Mouse (Mus musculus) embryonic fibroblast, embryonic 13.5 days (primary cell): ENCODE measurements at regions not wholly inside any gene's neighbourhood (a gene's known extent, or its start where the extent isn't known, plus 50 kb on each side); places are given as distances from the start of the nearest gene placed in this dataset.

Source experiments
- H3K27ac ChIP-seq: 2 replicates; pipeline ENCODE4 v1.5.1; 2012; ENCODE audit warnings: low read length, control low read depth, inconsistent platforms; ENCODE audit not compliant: insufficient read depth
- H3K4me1 ChIP-seq: 2 replicates; pipeline ENCODE4 v1.6.1; 2011; ENCODE audit warnings: low read length; ENCODE audit not compliant: control insufficient read depth, insufficient read depth
- H3K4me3 ChIP-seq: 2 replicates; pipeline ENCODE4 v1.5.1; 2011; ENCODE audit warnings: mild to moderate bottlenecking, control low read depth, low read length; ENCODE audit not compliant: insufficient read depth
- CTCF ChIP-seq: IDR thresholded peaks from 2 replicates; pipeline ENCODE4 v1.5.1; 2011; ENCODE audit warnings: mild to moderate bottlenecking, control low read depth, low read length, moderate library complexity, borderline replicate concordance; ENCODE audit not compliant: insufficient read depth
- POLR2A ChIP-seq: IDR thresholded peaks from 2 replicates; pipeline ENCODE4 v1.6.1; 2011; ENCODE audit warnings: low read depth, mild to moderate bottlenecking, control low read depth, low read length, moderate library complexity

DNA sequence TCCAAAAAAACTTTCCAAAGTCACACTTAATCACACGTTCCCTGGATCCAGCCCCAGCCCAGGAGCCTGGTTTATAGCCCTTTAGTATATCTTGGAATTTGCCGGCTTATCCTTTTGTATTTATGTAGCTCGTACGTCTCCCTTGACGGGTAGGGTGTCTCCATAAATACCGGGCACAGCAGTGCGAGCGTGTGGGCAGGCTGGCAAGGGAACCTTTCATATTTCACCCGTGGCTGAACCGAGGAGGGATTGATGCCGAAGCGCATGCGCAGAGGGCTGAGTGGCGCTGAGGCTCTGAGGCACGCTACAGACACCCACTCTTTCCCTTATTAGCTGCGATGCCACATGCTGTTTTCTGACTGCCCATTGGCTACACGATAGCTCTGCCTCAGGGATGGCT is 301.9 kb upstream of the Kcnab2 start:
- no peak for TF ChIP-seq POLR2A
- no peak for TF ChIP-seq CTCF
- Histone ChIP-seq H3K27ac (no peak overlapping the region), H3K4me1 (no peaks in the 10 kb centered on the region), H3K4me3 (no peak overlapping the region)

DNA sequence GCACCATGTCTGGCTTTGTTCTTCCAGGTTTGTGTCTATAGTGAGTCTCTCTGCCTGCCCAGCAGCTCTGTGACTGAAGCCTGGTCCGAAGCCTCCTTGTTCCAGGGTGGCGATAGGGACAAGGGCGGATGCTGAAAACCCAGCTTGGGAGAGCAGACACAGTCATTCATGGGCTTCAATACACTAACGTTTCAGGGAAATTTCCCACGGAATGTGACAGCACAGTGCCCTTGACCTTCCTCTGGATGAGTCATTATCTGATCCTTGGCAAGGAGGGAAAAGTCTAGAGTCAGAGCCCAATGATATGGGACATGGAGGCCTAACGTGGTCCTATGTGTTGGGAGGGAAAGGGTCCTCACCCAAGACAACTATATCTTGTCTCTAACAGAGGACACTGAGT is 298.1 kb upstream of the Kcnab2 start:
- Histone ChIP-seq H3K27ac (no peak overlapping the region), H3K4me1 (no peaks in the 10 kb centered on the region), H3K4me3 (no peak overlapping the region)
- no peak for TF ChIP-seq CTCF
- no peak for TF ChIP-seq POLR2A

GRCm38 (mm10) chr4:152771386-152771785 is 293.7 kb upstream of the Kcnab2 start:
- Histone ChIP-seq H3K27ac (no peak overlapping the region), H3K4me3 (no peak overlapping the region), H3K4me1 (no peaks in the 10 kb centered on the region)
- TF ChIP-seq POLR2A (no peak), CTCF (no peak)

DNA sequence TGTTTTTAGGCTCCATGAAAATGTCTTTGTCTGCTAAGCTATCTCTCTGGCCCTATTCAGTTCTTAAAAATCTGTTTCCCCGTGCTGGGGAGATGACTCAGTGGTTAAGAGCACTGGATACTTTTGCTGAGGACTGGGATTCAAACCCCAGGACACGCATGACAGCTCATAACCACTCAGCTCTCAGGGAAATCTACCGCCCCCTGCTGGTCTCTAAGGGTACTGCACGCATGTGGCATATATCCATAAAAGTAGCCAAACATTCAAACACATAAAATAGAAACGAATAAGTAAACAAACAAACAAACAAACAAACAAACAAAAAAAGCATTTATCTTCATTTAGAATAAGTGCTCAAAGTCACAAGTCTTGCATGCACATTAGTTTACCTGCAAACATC is 289.7 kb upstream of the Kcnab2 start:
- no peak for TF ChIP-seq CTCF
- no peak for TF ChIP-seq POLR2A
- H3K27ac ChIP-seq: no peak overlapping the region
- H3K4me3 ChIP-seq: no peak overlapping the region
- H3K4me1 ChIP-seq: no peaks in the 10 kb centered on the region

- TF ChIP-seq CTCF: no peak
- TF ChIP-seq POLR2A: no peak
- H3K4me1 ChIP-seq: no peaks in the 10 kb centered on the region
- no peak overlapping the region for H3K27ac ChIP-seq
- H3K4me3 ChIP-seq: no peak overlapping the region
Measured at GRCm38 (mm10) chr4:152763116-152763515, 285.4 kb upstream of the Kcnab2 start.

- H3K4me3 ChIP-seq: no peak overlapping the region
- no peak for TF ChIP-seq POLR2A
- no peak for TF ChIP-seq CTCF
- no peak overlapping the region for H3K27ac ChIP-seq
- no peaks in the 10 kb centered on the region for H3K4me1 ChIP-seq
Measured at GRCm38 (mm10) chr4:152762576-152762975, 284.9 kb upstream of the Kcnab2 start.

DNA sequence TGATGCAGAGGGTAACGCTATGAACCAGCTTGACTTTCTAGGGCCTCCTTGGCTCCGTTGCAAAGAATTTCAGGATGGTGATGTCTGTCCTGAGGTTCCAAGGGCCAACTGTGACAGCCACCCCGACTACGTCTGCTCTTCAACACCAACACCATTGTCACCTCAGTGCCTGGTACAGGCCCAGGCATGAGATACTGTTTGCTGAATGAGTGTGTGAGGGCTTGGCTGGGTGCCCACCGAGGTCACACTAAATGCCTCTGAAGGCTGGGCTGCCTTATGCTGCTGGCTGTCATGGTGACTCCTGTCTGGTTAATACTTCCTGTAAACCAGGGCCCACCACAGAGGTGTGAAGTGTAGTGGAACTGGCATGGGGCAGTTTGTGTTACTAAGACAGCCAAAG is 279.5 kb upstream of the Kcnab2 start:
- H3K27ac ChIP-seq: no peak overlapping the region
- no peak for TF ChIP-seq POLR2A
- no peak for TF ChIP-seq CTCF
- no peak overlapping the region for H3K4me3 ChIP-seq
- no peaks in the 10 kb centered on the region for H3K4me1 ChIP-seq

GRCm38 (mm10) chr4:152756535-152756934 is 278.9 kb upstream of the Kcnab2 start:
- TF ChIP-seq CTCF: no peak
- no peak for TF ChIP-seq POLR2A
- Histone ChIP-seq H3K27ac (no peak overlapping the region), H3K4me1 (no peaks in the 10 kb centered on the region), H3K4me3 (no peak overlapping the region)

DNA sequence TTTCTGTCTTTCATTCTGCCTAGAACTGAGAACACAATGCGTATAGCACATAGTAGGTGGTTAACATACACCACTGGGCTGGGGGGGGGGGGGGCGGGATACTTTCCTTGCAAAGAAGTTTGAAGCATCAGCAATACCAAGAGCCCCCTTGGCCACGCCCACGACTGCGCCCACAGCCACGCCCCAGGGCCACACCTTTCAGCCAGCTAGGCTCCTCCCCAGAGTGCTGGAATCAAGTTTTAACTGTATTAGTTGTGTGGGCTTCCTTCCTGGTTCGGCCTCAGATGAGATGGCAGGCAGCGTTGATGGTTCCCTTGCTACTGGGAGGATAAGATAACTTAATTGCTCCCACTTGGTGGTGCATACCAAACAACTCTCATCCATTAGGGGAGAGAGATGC is 278.1 kb upstream of the Kcnab2 start:
- TF ChIP-seq CTCF (no peak), POLR2A (no peak)
- H3K4me3 ChIP-seq: no peak overlapping the region
- no peaks in the 10 kb centered on the region for H3K4me1 ChIP-seq
- no peak overlapping the region for H3K27ac ChIP-seq

DNA sequence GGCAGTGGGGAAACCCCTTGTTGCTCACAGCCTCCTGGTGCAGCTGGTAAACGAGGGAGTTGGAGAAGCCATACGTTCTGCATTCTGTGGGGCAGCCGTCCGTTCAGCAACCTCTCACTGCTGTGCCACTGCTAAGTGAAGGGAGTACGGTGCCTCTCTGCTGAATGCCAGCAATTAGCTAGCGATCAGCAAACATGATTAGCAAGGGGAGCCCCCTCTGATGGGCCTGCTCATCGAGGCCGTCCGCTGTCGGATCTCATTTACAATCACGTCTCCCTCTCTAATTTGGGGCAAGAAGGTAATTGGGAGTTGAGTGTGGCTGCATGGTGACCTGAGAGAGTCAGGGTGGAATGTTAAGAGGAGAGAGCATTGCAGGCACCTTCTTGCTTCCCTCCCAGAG is 266.7 kb upstream of the Kcnab2 start:
- no peak for TF ChIP-seq POLR2A
- TF ChIP-seq CTCF: no peak
- no peak overlapping the region for H3K4me3 ChIP-seq
- no peaks in the 10 kb centered on the region for H3K4me1 ChIP-seq
- H3K27ac ChIP-seq: no peak overlapping the region

- TF ChIP-seq CTCF: no peak
- no peak for TF ChIP-seq POLR2A
- no peak overlapping the region for H3K4me3 ChIP-seq
- no peaks in the 10 kb centered on the region for H3K4me1 ChIP-seq
- no peak overlapping the region for H3K27ac ChIP-seq
Measured at GRCm38 (mm10) chr4:152733017-152733416, 255.3 kb upstream of the Kcnab2 start.

DNA sequence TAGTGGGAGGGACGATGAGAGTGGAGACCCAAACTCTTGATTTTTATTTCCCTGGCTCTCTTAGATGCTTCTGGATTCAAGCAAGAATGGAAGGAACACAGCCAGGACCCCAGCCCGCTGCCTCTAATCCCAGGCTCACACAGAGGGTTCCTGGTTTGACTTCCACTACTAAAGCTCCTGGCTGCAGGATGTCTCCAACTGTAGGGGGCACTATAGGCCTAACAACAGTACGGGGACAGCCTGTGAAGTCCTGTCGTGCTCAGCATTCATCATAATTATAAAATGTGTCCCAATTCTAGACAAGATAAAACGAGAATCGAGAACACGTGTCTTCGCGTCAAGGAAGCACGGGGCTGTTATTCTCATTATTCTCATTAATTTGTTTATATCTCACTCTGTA is 254.3 kb upstream of the Kcnab2 start:
- no peaks in the 10 kb centered on the region for H3K4me1 ChIP-seq
- TF ChIP-seq CTCF (no peak), POLR2A (no peak)
- no peak overlapping the region for H3K4me3 ChIP-seq
- no peak overlapping the region for H3K27ac ChIP-seq
